Mouse (Mus musculus) liver, postnatal 0 days (tissue): ENCODE measurements around the gene Fbxo21. TPM values are rescaled to one million over a fixed set of nuclear protein-coding genes. Genes with fewer than 3 reads are reported as not detected.

ENCODE experiments used
- ATAC-seq: fragments of 200-750 bp; cut with Nextera tagmentation; 2 replicates; pipeline ENCODE4 v1.8.0; 2017; ENCODE audit warnings: mild to moderate bottlenecking, moderate library complexity
- DNase-seq: peaks from one replicate; pipeline ENCODE4 v3.0.0-alpha.2; 2016
- H3K27ac ChIP-seq: fragments of 300-500 bp; sonication (generic); 2 replicates; pipeline ENCODE4 v1.5.1; 2014; ENCODE audit warnings: antibody characterized with exemption, moderate library complexity, mild to moderate bottlenecking, low read depth
- H3K27me3 ChIP-seq: fragments of 300-500 bp; sonication (generic); 2 replicates; pipeline ENCODE4 v1.6.1; 2014; ENCODE audit warnings: low read length, control low read depth, mixed read lengths; ENCODE audit not compliant: insufficient read depth
- H3K36me3 ChIP-seq: fragments of 300-500 bp; sonication (generic); replicated peaks from 2 replicates; pipeline ENCODE4 v1.6.1; 2014; ENCODE audit warnings: mild to moderate bottlenecking, control low read depth, low read length, moderate library complexity, mixed read lengths; ENCODE audit not compliant: insufficient read depth
- H3K4me1 ChIP-seq: fragments of 300-500 bp; sonication (generic); 2 replicates; pipeline ENCODE4 v1.6.1; 2014; ENCODE audit warnings: antibody characterized with exemption, mild to moderate bottlenecking, control low read depth; ENCODE audit not compliant: insufficient read depth
- H3K4me2 ChIP-seq: fragments of 300-500 bp; sonication (generic); 2 replicates; pipeline ENCODE4 v1.6.1; 2014; ENCODE audit warnings: low read depth, mild to moderate bottlenecking, low read length, moderate library complexity, mixed read lengths
- H3K4me3 ChIP-seq: fragments of 300-500 bp; sonication (generic); 2 replicates; pipeline ENCODE4 v1.5.1; 2014; ENCODE audit warnings: low read depth, low read length
- H3K9ac ChIP-seq: fragments of 300-500 bp; sonication (generic); replicated peaks from 2 replicates; pipeline ENCODE4 v1.6.1; 2014; ENCODE audit warnings: mild to moderate bottlenecking, moderate library complexity
- H3K9me3 ChIP-seq: fragments of 300-500 bp; sonication (generic); 2 replicates; pipeline ENCODE4 v1.6.1; 2016; ENCODE audit warnings: mild to moderate bottlenecking, control low read depth, low read length, mixed read lengths
- CTCF ChIP-seq: sonication (generic); IDR thresholded peaks from 2 replicates; pipeline ENCODE4 v1.5.1; 2016; ENCODE audit warnings: antibody characterized with exemption, low read depth
- EP300 ChIP-seq: IDR thresholded peaks from 2 replicates; pipeline ENCODE4 v1.6.1; 2016; ENCODE audit warnings: antibody characterized with exemption, low read depth, mild to moderate bottlenecking
- WGBS: fragments of 180-500 bp; shearing (Covaris S2); extraction: QIAGEN DNeasy Blood & Tissue Kit; methylation state at CpG from one replicate; pipeline ENCODE4 v1.1.7; 2014; ENCODE audit not compliant: insufficient replicate concordance; 5-methylcytosine and 5-hydroxymethylcytosine counted together
- polyA plus RNA-seq: library from polyadenylated mRNA; unstranded; fragments of >200 nt; fragmentation: Nextera tagmentation; extraction: Ambion mirVana; gene quantifications from 2 replicates; pipeline ENCODE4 v1.2.1, GENCODE M21; 2015

The Fbxo21 gene
- polyA plus RNA-seq, 1 experiment from 2014 or later, result 29.9 TPM

DNA sequence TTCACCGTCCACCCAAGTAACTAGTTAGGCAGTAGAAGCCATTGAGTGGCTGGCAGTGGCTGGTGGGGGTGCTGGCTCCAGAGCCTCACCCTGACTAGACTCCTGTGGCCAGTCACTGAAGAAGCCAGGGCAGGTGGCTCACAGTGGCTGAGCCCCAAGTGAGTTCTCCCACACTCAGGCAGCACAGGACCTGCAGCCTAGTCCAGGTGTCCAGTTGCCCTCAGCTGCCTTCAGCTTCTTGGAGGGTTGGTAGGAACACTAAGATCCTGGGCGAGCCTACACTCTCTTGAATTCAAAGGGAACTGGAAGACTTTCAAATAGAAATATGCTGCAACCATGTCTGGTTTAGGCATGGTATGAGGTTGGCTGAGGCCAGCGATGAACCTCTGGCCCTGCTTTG lies 11.4 kb downstream of the Fbxo21 start:
- peaks cover 36% of the 10 kb centered on the region for H3K36me3 ChIP-seq
- ATAC-seq (no peak), DNase-seq (no peak)
- no peak overlapping the region for H3K4me3 ChIP-seq
- H3K4me2 ChIP-seq, result no peak overlapping the region
- no peak overlapping the region for H3K9ac ChIP-seq
- 68% methylated on average over 3 of the region's 3 CpGs for WGBS
- H3K27me3 ChIP-seq, result no peaks in the 10 kb centered on the region
- no peak for TF ChIP-seq EP300
- no peak for TF ChIP-seq CTCF
- H3K4me1 ChIP-seq, result peaks cover 11% of the 10 kb centered on the region; the same call in 1 of the 2 replicates
- no peak overlapping the region for H3K27ac ChIP-seq
- H3K9me3 ChIP-seq, result no peaks in the 10 kb centered on the region

DNA sequence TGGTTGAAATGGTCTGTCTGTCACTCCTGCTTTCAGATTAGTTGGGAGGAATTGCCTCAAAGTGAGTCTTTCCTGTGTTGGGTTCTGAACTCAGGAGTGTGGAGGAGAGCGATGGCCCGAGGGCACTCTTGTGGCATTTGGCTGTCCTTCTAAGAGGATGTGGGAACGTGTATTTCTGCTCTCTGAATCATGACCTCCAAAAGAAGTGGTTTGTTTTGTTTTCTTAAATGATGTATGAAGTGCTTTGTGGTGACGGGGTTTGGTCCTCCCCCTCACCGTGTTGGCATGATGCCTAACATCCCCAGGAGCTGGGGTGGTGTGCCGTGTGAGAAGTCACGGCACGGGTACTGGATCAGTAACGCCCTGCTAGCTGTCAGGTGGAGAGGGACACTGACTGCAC lies 11.8 kb downstream of the Fbxo21 start:
- WGBS, result 83% methylated on average over 9 of the region's 9 CpGs
- Histone ChIP-seq H3K36me3 (peaks cover 33% of the 10 kb centered on the region), H3K9ac (no peak overlapping the region), H3K4me2 (no peak overlapping the region), H3K4me1 (peaks cover 11% of the 10 kb centered on the region; the same call in 1 of the 2 replicates), H3K27ac (no peak overlapping the region), H3K27me3 (no peaks in the 10 kb centered on the region), H3K4me3 (no peak overlapping the region), H3K9me3 (no peaks in the 10 kb centered on the region)
- ATAC-seq, result no peak
- DNase-seq, result no peak
- TF ChIP-seq CTCF, result no peak
- no peak for TF ChIP-seq EP300

DNA sequence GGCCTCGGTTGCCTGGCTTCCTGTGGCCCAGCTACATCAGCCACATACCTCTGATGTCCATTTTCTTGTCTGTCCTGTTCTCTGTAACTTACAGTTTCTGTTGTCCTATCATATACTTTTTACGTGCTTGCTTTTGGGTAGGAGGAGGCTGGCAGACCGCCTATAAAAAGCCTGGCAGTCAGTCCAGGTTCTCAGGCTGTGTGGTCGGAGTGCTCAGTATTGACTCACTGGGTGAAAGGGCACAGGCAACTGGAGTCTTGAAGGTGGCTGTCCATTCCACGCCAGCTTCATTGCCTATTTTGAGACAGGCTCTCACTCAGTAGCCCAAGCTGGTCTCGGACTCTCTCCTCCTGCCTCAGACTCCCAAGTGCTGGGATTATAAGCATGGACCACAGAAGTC lies 13.2 kb downstream of the Fbxo21 start:
- DNase-seq (no peak), ATAC-seq (no peak)
- Histone ChIP-seq H3K4me3 (no peak overlapping the region), H3K27ac (no peak overlapping the region), H3K27me3 (no peaks in the 10 kb centered on the region), H3K4me1 (peaks cover 7% of the 10 kb centered on the region; the same call in 1 of the 2 replicates), H3K36me3 (peaks cover 38% of the 10 kb centered on the region), H3K4me2 (no peak overlapping the region), H3K9ac (no peak overlapping the region), H3K9me3 (no peaks in the 10 kb centered on the region)
- TF ChIP-seq EP300 (no peak), CTCF (no peak)
- WGBS, result 76% methylated on average over 6 of the region's 6 CpGs

DNA sequence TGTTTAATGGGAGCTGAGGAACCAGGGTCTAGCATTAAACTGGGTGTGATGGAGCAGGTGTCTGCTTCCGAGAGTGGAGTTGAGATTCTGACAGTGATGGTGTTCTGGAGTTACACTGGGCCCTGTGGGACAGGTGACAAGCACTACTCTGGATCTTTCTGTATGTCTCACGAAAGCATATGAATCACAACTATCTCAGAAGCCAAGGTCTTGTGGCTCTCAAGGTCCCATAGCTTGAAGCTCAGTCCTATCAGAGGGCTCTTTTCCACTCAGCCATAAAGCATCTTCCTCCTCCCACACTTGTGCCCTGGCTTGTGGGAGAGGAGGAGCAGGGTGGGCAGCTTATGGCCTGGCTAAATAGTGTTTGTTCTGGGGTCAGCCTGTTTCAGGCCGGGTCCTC lies 14.4 kb downstream of the Fbxo21 start:
- H3K27me3 ChIP-seq, result no peaks in the 10 kb centered on the region
- H3K27ac ChIP-seq, result no peak overlapping the region
- TF ChIP-seq EP300, result no peak
- TF ChIP-seq CTCF, result no peak
- no peak overlapping the region for H3K4me2 ChIP-seq
- H3K9ac ChIP-seq, result no peak overlapping the region
- H3K4me1 ChIP-seq, result peaks cover 6% of the 10 kb centered on the region; the same call in 1 of the 2 replicates
- ATAC-seq (no peak), DNase-seq (no peak)
- H3K9me3 ChIP-seq, result no peaks in the 10 kb centered on the region
- 68% methylated on average over 3 of the region's 3 CpGs for WGBS
- H3K36me3 ChIP-seq, result peaks cover 47% of the 10 kb centered on the region
- H3K4me3 ChIP-seq, result no peak overlapping the region

DNA sequence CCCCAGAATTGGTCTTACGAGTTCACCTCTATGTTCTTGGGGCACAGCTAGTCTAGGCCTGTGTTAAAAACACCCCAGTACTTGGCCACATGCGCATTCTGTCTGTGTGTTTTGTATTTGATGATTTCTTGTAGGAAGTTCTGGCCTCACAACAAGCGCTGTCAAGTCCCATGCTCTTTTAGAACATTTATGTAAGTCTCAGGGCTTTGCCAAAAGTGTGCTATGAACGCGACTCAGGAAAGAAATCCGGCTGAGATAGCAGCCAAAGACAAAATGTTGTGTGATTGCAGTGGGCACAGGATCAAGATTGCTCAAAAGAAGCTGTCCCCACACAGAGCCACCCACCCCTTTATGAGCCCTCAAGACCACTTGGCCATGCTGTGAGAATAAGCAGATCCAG lies 17.0 kb downstream of the Fbxo21 start:
- no peak overlapping the region for H3K9ac ChIP-seq
- TF ChIP-seq CTCF (no peak), EP300 (no peak)
- 89% methylated on average over 6 of the region's 6 CpGs for WGBS
- H3K27me3 ChIP-seq, result no peaks in the 10 kb centered on the region
- no peak overlapping the region for H3K4me3 ChIP-seq
- no peaks in the 10 kb centered on the region for H3K9me3 ChIP-seq
- H3K27ac ChIP-seq, result no peak overlapping the region
- peaks cover 50% of the 10 kb centered on the region for H3K36me3 ChIP-seq
- 0 out of 2 replicates have a peak, but pooled peaks cover 5% of the 10 kb centered on the region for H3K4me1 ChIP-seq
- DNase-seq (no peak), ATAC-seq (no peak)
- H3K4me2 ChIP-seq, result no peak overlapping the region

DNA sequence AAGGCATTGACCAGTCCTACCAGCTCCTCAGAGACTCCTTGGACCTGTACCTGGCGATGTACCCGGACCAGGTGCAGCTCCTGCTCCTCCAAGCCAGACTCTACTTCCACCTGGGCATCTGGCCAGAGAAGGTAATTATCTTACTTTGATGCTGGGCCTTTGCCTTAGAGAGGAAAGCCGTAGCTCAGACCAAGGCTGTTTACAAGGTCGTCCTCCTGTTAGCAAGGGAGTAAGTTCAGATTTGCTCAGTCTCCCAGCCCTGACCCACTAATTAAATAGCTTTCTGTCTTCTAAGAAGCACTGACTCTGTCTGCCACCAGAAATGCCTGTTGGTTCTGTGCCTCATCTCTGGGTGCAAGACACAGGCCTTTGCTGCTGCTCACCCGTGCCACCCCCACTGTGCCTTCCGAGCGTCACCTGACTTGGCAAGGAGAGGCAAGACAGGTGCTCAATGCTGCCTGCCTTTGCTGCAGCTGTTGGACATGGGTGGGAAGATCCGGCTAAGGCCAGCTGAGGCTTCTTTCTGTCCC lies 18.9 kb downstream of the Fbxo21 start:
- Histone ChIP-seq H3K4me2 (no peak overlapping the region), H3K9ac (no peak overlapping the region), H3K4me3 (no peak overlapping the region), H3K27ac (no peak overlapping the region), H3K27me3 (no peaks in the 10 kb centered on the region), H3K9me3 (no peaks in the 10 kb centered on the region), H3K4me1 (0 out of 2 replicates have a peak, but pooled peaks cover 5% of the 10 kb centered on the region), H3K36me3 (peaks cover 59% of the 10 kb centered on the region)
- DNase-seq (no peak), ATAC-seq (no peak)
- TF ChIP-seq CTCF (no peak), EP300 (no peak)
- 71% methylated on average over 8 of the region's 8 CpGs for WGBS
